Mouse (Mus musculus): ENCODE measurements around the gene Zcchc2.

- no peak for TF ChIP-seq CTCF (IDR thresholded peaks at IDR 0.05; ENCODE audit: low read depth, low read length)
- no peak for TF ChIP-seq EP300 (IDR thresholded peaks at IDR 0.05; ENCODE audit: insufficient read depth, low read depth, low read length)
- no peak for TF ChIP-seq POLR2A (IDR thresholded peaks at IDR 0.05; ENCODE audit: insufficient read depth, low read length)
Observed at GRCm38 (mm10) chr1:106049036-106049435, 58.8 kb downstream of the Zcchc2 start.
